Mouse (Mus musculus): ENCODE measurements around the gene Fosl2.

Gene Fosl2

DNA sequence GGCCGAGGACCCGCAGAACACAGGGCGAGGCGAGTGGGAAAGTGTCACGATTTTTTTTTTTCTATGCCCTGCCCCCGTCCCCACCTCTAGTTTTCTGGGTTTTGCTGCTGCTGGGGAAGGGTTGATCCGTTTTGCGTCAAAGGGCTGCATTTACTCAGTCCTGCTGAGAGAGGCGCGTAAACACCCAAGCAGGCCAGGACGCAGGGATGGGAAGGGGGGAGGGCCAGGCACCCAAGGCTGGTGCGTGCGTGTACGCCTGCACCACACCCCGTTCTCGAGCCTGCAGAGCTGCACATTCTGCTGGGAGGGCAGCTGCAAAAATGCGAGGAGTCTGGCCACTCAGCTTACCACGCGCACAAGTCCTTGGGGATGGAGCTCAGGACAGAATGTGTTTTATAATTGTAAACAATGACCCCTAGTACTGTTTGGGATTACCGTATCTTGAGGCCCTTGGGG lies 2.0 kb upstream of the Fosl2 start:
- peak; percentile 85 to 91 for DNase-seq (ENCODE audit: low spot score in 2 of 2)

GRCm38 (mm10) chr5:32134051-32134732 lies 1.4 kb upstream of the Fosl2 start:
- DNase-seq (ENCODE audit: low spot score in 2 of 2), result peak; percentile 62 to 81

GRCm38 (mm10) chr5:32134903-32135335 lies 682 bp upstream of the Fosl2 start:
- peak; percentile 72 to 80 for DNase-seq (ENCODE audit: low spot score in 2 of 2)

- peak; percentile 74 to 79 for DNase-seq (ENCODE audit: low spot score in 2 of 2)
Observed at GRCm38 (mm10) chr5:32136301-32136863, 781 bp downstream of the Fosl2 start.

DNA sequence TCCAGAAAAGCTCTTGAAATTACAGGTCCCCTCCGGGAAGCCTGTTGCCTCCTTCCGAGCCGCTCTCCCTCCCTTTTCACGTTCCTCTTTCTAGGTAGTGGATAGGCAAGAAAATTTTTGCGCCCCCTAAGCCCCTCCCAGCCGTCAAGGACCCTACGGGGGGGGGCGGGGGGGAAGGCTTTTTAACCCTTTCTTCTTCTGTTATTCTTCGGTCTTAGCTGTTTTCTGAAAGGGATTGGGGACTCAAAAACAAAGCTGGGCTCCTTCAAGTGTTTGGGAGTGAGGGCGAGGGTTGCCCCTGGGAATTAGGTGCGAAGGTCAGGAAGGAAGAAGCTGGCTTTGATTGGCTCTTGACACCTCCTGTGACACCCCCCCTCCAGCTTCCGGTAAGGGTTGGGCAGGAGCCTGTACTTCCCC lies 1.5 kb downstream of the Fosl2 start:
- DNase-seq (ENCODE audit: low spot score in 2 of 2), result no peak

DNA sequence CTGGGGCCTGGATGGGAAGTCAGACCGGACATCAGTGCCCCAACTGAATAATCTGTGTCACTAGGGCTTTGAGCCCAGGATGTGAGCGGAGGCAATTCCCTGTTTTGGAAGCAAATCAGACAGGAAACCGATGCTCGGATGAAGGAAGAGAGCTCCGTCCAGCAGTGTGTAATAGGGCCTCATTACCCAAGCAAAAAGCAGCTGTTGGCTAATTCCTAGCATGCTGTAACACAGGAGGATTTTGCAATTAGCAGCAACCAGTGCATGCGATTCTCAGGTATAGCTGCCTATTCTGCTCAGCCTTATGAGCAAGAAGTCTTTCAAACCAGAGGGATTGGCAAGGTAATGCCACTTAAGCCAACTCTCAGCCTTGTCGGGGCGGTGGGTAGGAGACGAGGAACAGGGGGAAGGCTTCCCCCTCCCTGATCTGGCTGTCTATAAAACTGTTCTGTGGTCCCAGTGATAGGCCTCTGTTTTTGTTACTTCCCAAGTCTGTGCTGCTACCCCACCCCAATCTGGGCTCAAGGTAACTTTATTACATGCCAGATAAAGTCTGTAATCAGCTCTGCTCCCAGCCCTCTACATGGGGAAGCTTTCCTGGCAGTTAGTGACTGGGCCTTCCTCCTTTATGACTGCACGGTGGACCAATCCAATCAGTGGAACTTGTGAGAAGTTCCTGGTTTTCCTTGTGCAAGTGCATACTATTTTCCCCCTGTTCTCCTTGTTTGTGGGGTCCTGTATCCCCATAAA lies 3.0 kb downstream of the Fosl2 start:
- peak in 1 of 2 experiments; percentile 60 for DNase-seq (ENCODE audit: low spot score in 2 of 2)

GRCm38 (mm10) chr5:32139516-32140037 lies 4.0 kb downstream of the Fosl2 start:
- DNase-seq (ENCODE audit: low spot score in 2 of 2), result peak in 1 of 2 experiments; percentile 63

- no peak for DNase-seq (ENCODE audit: low spot score in 2 of 2)
Observed at GRCm38 (mm10) chr5:32141899-32142298, 6.3 kb downstream of the Fosl2 start.

- no peak for DNase-seq (ENCODE audit: low spot score in 2 of 2)
Observed at GRCm38 (mm10) chr5:32143433-32143970, 7.9 kb downstream of the Fosl2 start.

DNA sequence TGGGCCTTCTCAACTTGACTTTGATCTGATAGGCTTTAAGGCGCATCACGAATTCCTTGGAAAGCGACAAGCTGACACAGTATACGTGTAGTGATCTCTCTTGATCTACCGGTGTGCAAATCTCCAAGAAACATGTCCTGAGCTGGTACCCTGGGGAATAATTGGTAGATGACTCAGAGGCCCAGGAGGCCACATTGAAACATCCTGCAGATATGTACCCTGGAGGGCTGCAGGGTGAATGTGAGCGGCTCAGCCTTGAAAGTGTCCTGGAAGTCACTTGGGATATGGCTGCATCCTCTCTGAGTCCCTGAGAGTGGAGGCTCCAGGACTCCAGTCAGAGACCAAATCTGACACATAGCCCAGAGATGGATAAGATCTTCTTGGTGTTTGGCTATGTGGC lies 10.7 kb downstream of the Fosl2 start:
- DNase-seq (ENCODE audit: low spot score in 2 of 2), result no peak

- DNase-seq (ENCODE audit: low spot score in 2 of 2), result no peak
Observed at GRCm38 (mm10) chr5:32148593-32148992, 13.0 kb downstream of the Fosl2 start.

GRCm38 (mm10) chr5:32151244-32151643 lies 15.6 kb downstream of the Fosl2 start:
- DNase-seq (ENCODE audit: low spot score in 2 of 2), result no peak

DNA sequence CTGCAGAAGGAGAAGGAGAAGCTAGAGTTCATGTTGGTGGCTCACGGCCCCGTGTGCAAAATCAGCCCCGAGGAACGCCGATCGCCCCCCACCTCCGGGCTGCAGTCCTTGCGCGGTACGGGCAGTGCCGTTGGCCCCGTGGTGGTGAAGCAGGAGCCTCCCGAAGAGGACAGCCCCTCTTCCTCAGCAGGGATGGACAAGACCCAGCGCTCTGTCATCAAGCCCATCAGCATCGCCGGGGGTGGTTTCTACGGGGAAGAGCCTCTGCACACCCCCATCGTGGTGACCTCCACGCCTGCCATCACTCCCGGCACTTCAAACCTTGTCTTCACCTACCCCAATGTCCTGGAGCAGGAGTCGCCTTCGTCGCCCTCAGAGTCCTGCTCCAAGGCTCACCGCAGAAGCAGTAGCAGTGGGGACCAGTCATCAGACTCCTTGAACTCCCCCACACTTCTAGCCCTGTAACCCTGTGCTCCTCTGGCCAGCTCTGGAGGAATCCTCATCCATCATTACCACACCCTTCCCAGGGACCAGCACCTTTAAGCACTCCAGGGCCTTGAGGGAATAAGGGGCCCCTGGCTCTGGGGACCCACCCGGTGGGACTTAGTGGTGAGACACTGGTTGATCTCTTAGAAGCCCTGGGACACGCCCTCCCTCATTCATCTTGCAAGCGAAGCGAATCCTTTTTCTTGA lies 17.3 kb downstream of the Fosl2 start:
- DNase-seq (ENCODE audit: low spot score in 2 of 2), result no peak

GRCm38 (mm10) chr5:32153418-32153740 lies 17.8 kb downstream of the Fosl2 start:
- no peak for DNase-seq (ENCODE audit: low spot score in 2 of 2)

DNA sequence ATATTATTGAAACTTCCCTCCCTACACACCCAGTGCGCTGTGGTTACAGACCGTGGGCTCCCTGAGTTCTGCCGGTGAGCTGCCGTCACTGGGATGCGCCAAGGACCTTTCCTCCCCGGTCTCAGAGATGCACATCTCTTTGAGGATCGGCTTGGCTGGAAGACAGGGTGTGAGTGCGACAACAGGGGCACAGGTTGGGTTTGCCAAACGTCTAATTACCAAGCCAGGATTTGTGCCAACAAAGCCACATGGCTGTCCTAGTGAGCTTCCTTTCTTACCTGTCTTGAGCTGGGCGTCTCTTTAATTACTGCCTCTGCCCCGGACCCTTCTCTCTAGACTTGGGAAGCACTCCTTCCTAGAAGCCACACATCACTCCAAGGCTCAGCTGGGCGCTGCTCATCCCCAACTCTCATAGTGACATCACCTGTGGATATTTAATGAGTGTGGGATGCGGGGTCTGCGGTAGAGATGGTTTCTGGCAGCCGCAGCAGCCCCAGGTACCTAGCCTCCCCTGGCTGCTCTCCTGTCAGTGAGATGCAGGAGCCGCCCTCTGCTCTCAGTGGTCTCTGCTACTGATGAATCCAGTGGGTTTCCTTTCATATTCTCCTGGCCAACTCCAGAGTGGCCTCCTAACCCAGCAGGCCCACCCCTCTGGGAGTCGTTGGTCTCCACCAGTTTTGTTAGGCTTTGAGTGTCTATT lies 18.3 kb downstream of the Fosl2 start:
- DNase-seq (ENCODE audit: low spot score in 2 of 2), result no peak

DNA sequence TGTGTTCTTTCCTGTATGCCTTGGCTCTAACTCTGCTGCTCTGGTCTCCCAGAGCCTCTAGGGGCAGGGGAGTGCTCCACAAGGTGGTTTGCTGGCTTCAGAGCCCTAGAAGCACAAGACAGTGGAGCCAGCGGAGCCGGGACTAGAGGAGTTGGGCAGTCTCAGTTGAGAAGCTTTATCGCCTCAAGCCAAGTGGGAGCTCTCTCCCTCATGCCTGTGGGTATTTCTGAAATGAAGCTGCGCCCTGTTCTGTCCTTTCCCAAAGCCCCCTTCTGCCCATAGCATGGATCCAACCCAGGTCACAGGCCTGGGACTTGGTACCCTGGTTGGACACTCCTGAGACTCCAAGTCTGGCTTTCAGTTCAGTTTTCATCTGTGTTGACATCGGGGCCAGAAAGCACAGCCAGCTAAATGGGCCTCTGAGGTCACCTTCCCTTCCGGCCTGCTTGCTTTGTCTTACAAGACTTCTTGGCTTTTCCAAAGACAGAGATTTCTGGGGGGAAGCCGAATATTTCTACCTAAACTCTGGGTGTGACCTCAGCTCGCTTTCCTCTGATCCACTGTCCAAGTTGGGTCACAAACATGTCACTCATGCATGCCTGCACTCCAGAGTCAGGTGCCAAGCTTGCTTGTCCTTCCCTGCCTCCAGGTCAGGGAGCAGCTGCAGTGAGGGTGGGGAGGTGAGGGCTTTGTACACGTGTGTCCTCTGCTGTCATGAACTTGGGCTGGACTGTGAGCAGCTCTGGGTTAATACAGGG lies 19.5 kb downstream of the Fosl2 start:
- no peak for DNase-seq (ENCODE audit: low spot score in 2 of 2)

DNA sequence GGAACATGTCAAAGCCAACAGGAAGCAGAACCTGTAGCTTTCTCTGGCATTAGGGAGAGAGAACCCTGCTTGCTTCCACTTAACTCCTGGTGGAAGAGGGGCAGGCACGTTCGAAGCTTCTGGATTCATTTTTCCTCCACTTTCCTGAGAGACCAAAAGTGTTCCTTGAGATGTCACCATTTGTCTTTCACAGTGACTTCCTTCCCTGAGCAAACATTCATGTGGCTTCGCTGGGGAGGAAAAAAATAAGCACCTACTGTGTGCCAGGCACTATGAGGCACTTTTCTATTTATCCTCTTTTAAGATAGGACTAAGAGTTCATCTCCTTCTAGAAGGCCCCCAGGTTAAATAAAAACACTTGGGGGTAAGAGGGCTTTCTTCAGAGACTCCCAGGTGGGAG lies 20.3 kb downstream of the Fosl2 start:
- no peak for DNase-seq (ENCODE audit: low spot score in 2 of 2)

DNA sequence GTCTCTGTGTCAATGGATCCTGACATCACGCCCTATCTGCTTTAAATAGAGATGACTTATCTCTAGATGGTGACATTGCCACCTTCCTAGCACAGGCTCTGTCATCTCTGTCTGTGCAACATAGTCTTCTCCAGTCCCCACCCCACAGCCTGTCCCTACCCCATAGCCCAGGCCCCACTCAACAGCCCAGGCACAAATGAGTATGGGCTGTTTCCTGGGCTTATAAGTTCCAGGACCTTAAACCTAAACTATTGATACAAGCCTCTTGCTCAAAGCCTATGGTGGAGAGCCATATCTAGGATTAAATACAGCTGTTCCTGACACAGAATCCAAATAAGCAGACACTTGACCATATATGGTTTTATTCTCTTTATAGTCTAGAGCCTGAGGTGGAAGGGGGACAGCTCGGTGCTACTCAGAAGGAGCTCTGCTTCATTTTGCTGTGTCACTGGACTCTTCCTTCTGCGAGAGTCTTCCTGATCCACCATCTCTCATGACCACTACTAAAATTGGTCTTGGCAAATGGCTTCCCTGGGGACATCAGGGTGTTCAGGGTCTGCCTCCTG lies 28.0 kb downstream of the Fosl2 start:
- no peak for DNase-seq (ENCODE audit: low spot score in 2 of 2)

DNA sequence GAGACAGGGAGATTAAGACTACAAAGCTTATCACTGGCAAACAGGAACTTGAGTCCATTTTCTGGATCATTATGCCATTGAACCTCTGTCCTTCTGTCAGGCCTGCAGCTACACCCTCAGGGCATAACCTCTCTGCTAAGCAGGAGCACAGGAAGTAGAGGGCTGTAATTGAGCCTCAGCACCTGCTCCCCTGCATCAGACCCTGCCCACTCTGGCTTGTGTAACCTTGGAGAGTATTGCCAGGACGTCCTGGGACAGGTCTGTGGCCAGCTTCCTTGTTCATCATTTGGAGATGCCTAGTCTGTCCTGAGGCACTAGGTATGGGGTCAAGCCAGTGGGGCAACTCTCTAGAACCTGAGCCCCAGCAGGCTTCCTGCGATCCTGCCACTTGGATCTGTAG lies 36.6 kb downstream of the Fosl2 start:
- no peak for DNase-seq (ENCODE audit: low spot score in 2 of 2)

DNA sequence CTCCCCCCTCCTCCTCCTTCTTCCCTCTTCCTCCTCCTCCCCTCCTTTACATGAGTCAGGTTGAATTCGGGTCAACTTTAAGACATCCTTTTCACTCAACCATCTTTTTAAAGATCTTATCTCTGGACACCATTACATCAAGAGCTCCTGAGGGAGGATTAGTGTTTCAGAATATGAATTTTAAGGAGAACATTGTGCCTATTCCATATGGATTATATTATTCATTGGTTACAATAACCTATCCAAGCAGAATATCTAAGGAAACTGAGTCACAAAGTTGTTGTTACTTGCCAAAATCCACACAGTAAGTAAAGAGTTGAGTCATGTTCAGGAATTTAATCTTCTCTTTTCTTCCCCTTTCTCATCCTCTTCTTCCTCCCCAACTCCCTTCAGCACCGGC lies 41.2 kb downstream of the Fosl2 start:
- DNase-seq (ENCODE audit: low spot score in 2 of 2), result no peak
